In the genomic region with DNA sequence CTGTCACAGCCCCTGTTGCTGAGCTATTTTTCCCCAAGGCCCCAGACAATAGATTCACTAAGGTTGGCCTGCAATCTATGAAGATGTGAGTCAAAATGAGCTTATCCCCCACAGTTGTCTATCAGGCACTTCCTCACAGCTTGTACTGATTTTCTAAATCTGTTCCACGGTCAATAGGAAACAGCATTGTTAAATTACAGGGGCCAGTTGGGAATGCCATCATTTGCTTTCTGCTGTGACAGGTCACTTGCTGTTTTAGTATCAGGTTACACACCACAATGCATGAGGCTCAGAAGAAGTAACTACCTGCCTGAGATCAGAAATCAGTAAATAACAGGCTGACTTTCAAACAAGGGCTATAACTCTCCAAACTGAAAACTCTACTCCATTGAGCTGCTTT, we compare ENCODE assay signal across 24 mouse cellular contexts.
DNase-seq lines count a peak whose midpoint lies in the region; ATAC-seq lines count a peak whose summit lies in the region.
"Had no signal": no experiment of that assay in that cellular context is flagged by ENCODE, and none has a peak within 500 bp of the region (broad histone marks: within the 10 kb centered on the region; RNA-seq: fewer than 3 reads in every experiment).

No protein-coding gene starts in this region.

- DNase-seq in midbrain, embryonic 11.5 days (ENCODE audit: low spot score, missing footprints): peak; percentile 64
- DNase-seq in embryonic facial prominence, embryonic 10.5 days (ENCODE audit: low spot score): peak; percentile 20
- DNase-seq in limb, embryonic 10.5 days (ENCODE audit: low spot score): no peak
- DNase-seq in adrenal gland, postnatal 36 days: no peak
- no peak for DNase-seq in layer of hippocampus, adult 11-12 months (ENCODE audit: low spot score)
- DNase-seq: adrenal gland, postnatal 25 days; cerebellum, adult 2 months; cerebellum, postnatal 10 days; forebrain, postnatal 0 days; gastrocnemius, adult 2 months; gastrocnemius, postnatal 25 days; heart, adult 11 months; heart, postnatal 14 days had no signal

- 71% methylated on average over 1 of the region's 1 CpGs for WGBS in midbrain, embryonic 11.5 days
- 53% methylated on average over 1 of the region's 1 CpGs for WGBS in midbrain, embryonic 15.5 days
- WGBS in embryonic facial prominence, embryonic 10.5 days: 14% methylated on average over 1 of the region's 1 CpGs
- 7% methylated on average over 1 of the region's 1 CpGs for WGBS in limb, embryonic 10.5 days
- WGBS in heart, embryonic 12.5 days: 35% methylated on average over 1 of the region's 1 CpGs

- H3K4me3 ChIP-seq in midbrain, embryonic 11.5 days (ENCODE audit: low read depth, low read length): no peak overlapping the region
- no peak overlapping the region for H3K4me3 ChIP-seq in midbrain, embryonic 15.5 days
- no peak overlapping the region for H3K4me3 ChIP-seq in embryonic facial prominence, embryonic 10.5 days
- H3K4me3 ChIP-seq in limb, embryonic 10.5 days: no peak overlapping the region
- H3K4me3 ChIP-seq in heart, embryonic 12.5 days: no peak overlapping the region
- H3K4me3 ChIP-seq: embryonic facial prominence, embryonic 13.5 days; forebrain, embryonic 12.5 days; gastrocnemius, adult 2 months; heart, embryonic 15.5 days; hindbrain, embryonic 10.5 days had no signal

- H3K36me3 ChIP-seq in midbrain, embryonic 11.5 days (ENCODE audit: control insufficient read depth, insufficient read depth, low read length): no peaks in the 10 kb centered on the region
- no peaks in the 10 kb centered on the region for H3K36me3 ChIP-seq in midbrain, embryonic 15.5 days (replicated peaks)
- no peaks in the 10 kb centered on the region for H3K36me3 ChIP-seq in embryonic facial prominence, embryonic 10.5 days (replicated peaks)
- H3K36me3 ChIP-seq in limb, embryonic 10.5 days: no peaks in the 10 kb centered on the region
- H3K36me3 ChIP-seq in heart, embryonic 12.5 days: no peaks in the 10 kb centered on the region
- H3K36me3 ChIP-seq: embryonic facial prominence, embryonic 13.5 days; forebrain, embryonic 12.5 days; heart, embryonic 15.5 days; hindbrain, embryonic 10.5 days had no signal

- H3K4me2 ChIP-seq in midbrain, embryonic 11.5 days: no peak overlapping the region
- H3K4me2 ChIP-seq in midbrain, embryonic 15.5 days: no peak overlapping the region
- H3K4me2 ChIP-seq in heart, embryonic 12.5 days: no peak overlapping the region
- H3K4me2 ChIP-seq: embryonic facial prominence, embryonic 13.5 days; forebrain, embryonic 12.5 days; heart, embryonic 15.5 days; hindbrain, embryonic 14.5 days had no signal

- no peak for ATAC-seq in midbrain, embryonic 11.5 days (ENCODE audit: low FRiP score)
- ATAC-seq in midbrain, embryonic 15.5 days (replicated peaks): no peak
- ATAC-seq in heart, embryonic 12.5 days (ENCODE audit: insufficient number of reproducible peaks, low FRiP score): no peak
- ATAC-seq: activated CD4-positive, CD25-positive, alpha-beta regulatory T cell, adult 4 months; forebrain, postnatal 0 days; intestine, embryonic 16.5 days; Patski had no signal

- no peaks in the 10 kb centered on the region for H3K4me1 ChIP-seq in midbrain, embryonic 11.5 days (ENCODE audit: control insufficient read depth, insufficient read depth, low read length)
- peaks cover 8% of the 10 kb centered on the region for H3K4me1 ChIP-seq in midbrain, embryonic 15.5 days
- peaks cover 47% of the 10 kb centered on the region for H3K4me1 ChIP-seq in embryonic facial prominence, embryonic 10.5 days
- peaks cover 45% of the 10 kb centered on the region for H3K4me1 ChIP-seq in limb, embryonic 10.5 days
- H3K4me1 ChIP-seq in heart, embryonic 12.5 days (replicated peaks): peaks cover 25% of the 10 kb centered on the region

- no peak overlapping the region for H3K27ac ChIP-seq in midbrain, embryonic 11.5 days (ENCODE audit: low read depth, low read length)
- no peak overlapping the region for H3K27ac ChIP-seq in midbrain, embryonic 15.5 days
- no peak overlapping the region for H3K27ac ChIP-seq in embryonic facial prominence, embryonic 10.5 days (replicated peaks)
- H3K27ac ChIP-seq in limb, embryonic 10.5 days: peak overlapping the region; percentile 27; the same call in 1 of the 2 replicates
- H3K27ac ChIP-seq in heart, embryonic 12.5 days (ENCODE audit: poor library complexity, severe bottlenecking): no peak overlapping the region
- H3K27ac ChIP-seq: embryonic facial prominence, embryonic 13.5 days; forebrain, embryonic 12.5 days; gastrocnemius, adult 2 months; heart, embryonic 15.5 days; hindbrain, embryonic 10.5 days; hindbrain, embryonic 14.5 days had no signal

- no peaks in the 10 kb centered on the region for H3K27me3 ChIP-seq in midbrain, embryonic 11.5 days (ENCODE audit: control insufficient read depth, insufficient read depth, low read length)
- no peaks in the 10 kb centered on the region for H3K27me3 ChIP-seq in midbrain, embryonic 15.5 days (replicated peaks)
- no peaks in the 10 kb centered on the region for H3K27me3 ChIP-seq in embryonic facial prominence, embryonic 10.5 days (replicated peaks; ENCODE audit: low read depth, poor library complexity, severe bottlenecking)
- H3K27me3 ChIP-seq in limb, embryonic 10.5 days (ENCODE audit: low read depth, poor library complexity, severe bottlenecking): no peaks in the 10 kb centered on the region
- H3K27me3 ChIP-seq in heart, embryonic 12.5 days (replicated peaks): no peaks in the 10 kb centered on the region
- H3K27me3 ChIP-seq: CH12.LX; embryonic facial prominence, embryonic 13.5 days; forebrain, embryonic 12.5 days; heart, embryonic 15.5 days; Patski had no signal

- no peak overlapping the region for H3K9ac ChIP-seq in midbrain, embryonic 11.5 days (ENCODE audit: low read length)
- no peak overlapping the region for H3K9ac ChIP-seq in midbrain, embryonic 15.5 days
- H3K9ac ChIP-seq in heart, embryonic 12.5 days: no peak overlapping the region
- H3K9ac ChIP-seq: embryonic facial prominence, embryonic 13.5 days; forebrain, embryonic 12.5 days; forebrain, postnatal 0 days; heart, embryonic 15.5 days; hindbrain, embryonic 14.5 days had no signal

- H3K9me3 ChIP-seq in midbrain, embryonic 11.5 days (ENCODE audit: control insufficient read depth, low read length): no peaks in the 10 kb centered on the region
- H3K9me3 ChIP-seq in midbrain, embryonic 15.5 days: no peaks in the 10 kb centered on the region
- H3K9me3 ChIP-seq in embryonic facial prominence, embryonic 10.5 days: no peaks in the 10 kb centered on the region
- no peaks in the 10 kb centered on the region for H3K9me3 ChIP-seq in limb, embryonic 10.5 days (replicated peaks)
- H3K9me3 ChIP-seq in heart, embryonic 12.5 days (replicated peaks): no peaks in the 10 kb centered on the region
- H3K9me3 ChIP-seq: embryonic facial prominence, embryonic 13.5 days; forebrain, embryonic 12.5 days; heart, embryonic 15.5 days; hindbrain, embryonic 10.5 days had no signal

Comparison
In these comparisons a context has a peak if more than half of its experiments do, and no peak if none do; other contexts are left out.
1. DNase-seq: peak in midbrain, embryonic 11.5 days (single experiment) and embryonic facial prominence, embryonic 10.5 days (single experiment); none in limb, embryonic 10.5 days (single experiment), adrenal gland, postnatal 36 days (0 of 2) and layer of hippocampus, adult 11-12 months (single experiment).